Mouse (Mus musculus) forebrain, embryonic 14.5 days (tissue): ENCODE data around the gene Npy4r. TPM values are rescaled to one million over a fixed set of nuclear protein-coding genes. Genes with fewer than 3 reads are reported as not detected.

Experiments used
- ATAC-seq: fragments of 200-750 bp; cut with Nextera tagmentation; 2 replicates; pipeline ENCODE4 v1.8.0; 2017; ENCODE audit warnings: mild to moderate bottlenecking, moderate library complexity
- DNase-seq: peaks from one replicate; pipeline ENCODE4 v3.0.0-alpha.2; 2015; ENCODE audit warnings: low spot score
- H3K27ac ChIP-seq: fragments of 300-500 bp; sonication (generic); 2 replicates; pipeline ENCODE4 v1.5.1; 2014; ENCODE audit warnings: low read depth, mild to moderate bottlenecking, control low read depth, low read length, moderate library complexity
- H3K27me3 ChIP-seq: fragments of 300-500 bp; sonication (generic); replicated peaks from 2 replicates; pipeline ENCODE4 v1.6.1; 2014; ENCODE audit warnings: low read length, control low read depth, mixed read lengths; ENCODE audit not compliant: control insufficient read depth, insufficient read depth
- H3K36me3 ChIP-seq: fragments of 300-500 bp; sonication (generic); 2 replicates; pipeline ENCODE4 v1.6.1; 2014; ENCODE audit warnings: low read length, control low read depth; ENCODE audit not compliant: control insufficient read depth, insufficient read depth
- H3K4me1 ChIP-seq: fragments of 300-500 bp; sonication (generic); 2 replicates; pipeline ENCODE4 v1.6.1; 2014; ENCODE audit warnings: antibody characterized with exemption, low read length, control low read depth; ENCODE audit not compliant: control insufficient read depth, insufficient read depth
- H3K4me2 ChIP-seq: fragments of 300-500 bp; sonication (generic); 2 replicates; pipeline ENCODE4 v1.6.1; 2014; ENCODE audit warnings: mild to moderate bottlenecking, control low read depth, low read length
- H3K4me3 ChIP-seq: fragments of 300-500 bp; sonication (generic); 2 replicates; pipeline ENCODE4 v1.5.1; 2014; ENCODE audit warnings: low read depth, low read length, control low read depth
- H3K9ac ChIP-seq: fragments of 300-500 bp; sonication (generic); 2 replicates; pipeline ENCODE4 v1.6.1; 2014; ENCODE audit warnings: mild to moderate bottlenecking, low read length, control low read depth, moderate library complexity
- H3K9me3 ChIP-seq: fragments of 300-500 bp; sonication (generic); replicated peaks from 2 replicates; pipeline ENCODE4 v1.6.1; 2016; ENCODE audit warnings: low read length, control low read depth, mixed read lengths; ENCODE audit not compliant: control insufficient read depth
- WGBS: fragments of 180-500 bp; shearing (Covaris S2); extraction: QIAGEN DNeasy Blood & Tissue Kit; methylation state at CpG from one replicate; pipeline ENCODE4 v1.1.7; 2014; 5-methylcytosine and 5-hydroxymethylcytosine counted together
- polyA plus RNA-seq: library from polyadenylated mRNA; unstranded; fragments of >200 nt; fragmentation: Nextera tagmentation; extraction: Ambion mirVana; gene quantifications from 2 replicates; pipeline ENCODE4 v1.2.1, GENCODE M21; 2014

The Npy4r gene
- polyA plus RNA-seq, 1 experiment from 2014 or later = 0.05 TPM

GRCm38 (mm10) chr14:34104892-34105291 lies 47.4 kb downstream of the Npy4r start:
- H3K4me3 ChIP-seq = no peak overlapping the region
- DNase-seq = peak; percentile 48
- H3K9me3 ChIP-seq = no peaks in the 10 kb centered on the region
- WGBS = 29% methylated on average over 8 of the region's 8 CpGs
- no peak overlapping the region for H3K4me2 ChIP-seq
- H3K9ac ChIP-seq = no peak overlapping the region
- no peaks in the 10 kb centered on the region for H3K4me1 ChIP-seq
- no peaks in the 10 kb centered on the region for H3K27me3 ChIP-seq
- ATAC-seq = no peak
- H3K27ac ChIP-seq = no peak overlapping the region
- no peaks in the 10 kb centered on the region for H3K36me3 ChIP-seq

DNA sequence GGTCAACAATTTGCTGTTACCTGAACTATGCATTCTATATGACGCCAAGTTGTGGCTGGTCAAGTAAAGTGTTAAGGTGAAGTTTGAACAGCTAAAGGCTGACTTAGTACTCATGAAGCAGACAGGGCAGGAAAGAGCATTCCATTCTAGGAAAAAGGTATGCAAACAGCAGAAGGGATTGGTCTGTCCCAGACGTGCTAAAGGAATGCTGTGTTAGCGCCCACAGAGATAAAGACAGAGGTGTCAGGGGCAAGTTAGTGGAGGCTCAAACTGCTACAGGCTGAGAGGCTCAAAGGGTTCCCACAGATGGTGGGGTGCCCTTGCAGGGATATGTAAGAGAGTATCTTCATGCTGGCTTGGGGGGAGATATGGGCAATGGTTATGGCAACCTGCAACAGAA lies 48.4 kb downstream of the Npy4r start:
- WGBS = 85% methylated on average over 3 of the region's 3 CpGs
- Histone ChIP-seq H3K4me3 (no peak overlapping the region), H3K27ac (no peak overlapping the region), H3K9me3 (no peaks in the 10 kb centered on the region), H3K27me3 (no peaks in the 10 kb centered on the region), H3K36me3 (no peaks in the 10 kb centered on the region), H3K4me2 (no peak overlapping the region), H3K9ac (no peak overlapping the region), H3K4me1 (no peaks in the 10 kb centered on the region)
- ATAC-seq = no peak
- no peak for DNase-seq

- H3K4me2 ChIP-seq = no peak within 1 kb of the TSS
- DNase-seq (peak; percentile 9), ATAC-seq (no peak)
- no peaks in the 10 kb centered on the region for H3K27me3 ChIP-seq
- 87% methylated on average over 5 of the region's 5 CpGs for WGBS
- H3K9me3 ChIP-seq = no peaks in the 10 kb centered on the region
- H3K9ac ChIP-seq = no peak within 1 kb of the TSS
- no peak within 1 kb of the TSS for H3K27ac ChIP-seq
- H3K4me1 ChIP-seq = no peaks in the 10 kb centered on the region
- no peak within 1 kb of the TSS for H3K4me3 ChIP-seq
- H3K36me3 ChIP-seq = no peaks in the 10 kb centered on the region
These were observed 49.7 kb downstream of the Npy4r start, which contains the start of gene A630023A22Rik for GRCm38 (mm10) chr14:34102601-34103000. A630023A22Rik (minus strand) TSS chr14:34102754.

GRCm38 (mm10) chr14:34096161-34096560 lies 56.1 kb downstream of the Npy4r start:
- Histone ChIP-seq H3K27ac (no peak overlapping the region), H3K4me1 (no peaks in the 10 kb centered on the region), H3K27me3 (no peaks in the 10 kb centered on the region), H3K4me3 (no peak overlapping the region), H3K4me2 (no peak overlapping the region), H3K36me3 (no peaks in the 10 kb centered on the region), H3K9me3 (no peaks in the 10 kb centered on the region), H3K9ac (no peak overlapping the region)
- 73% methylated on average over 5 of the region's 5 CpGs for WGBS
- ATAC-seq = no peak
- DNase-seq = no peak

Other genes with a start within 250 kb of the Npy4r start
- gene Gdf10, start 228.9 kb downstream of the Npy4r start, polyA plus RNA-seq = 2.6 and 3.2 TPM in 2 replicates
- not detected in 2 replicates for gene Gdf2, start 211.4 kb downstream of the Npy4r start, polyA plus RNA-seq
- gene Rbp3, start 198.5 kb downstream of the Npy4r start, polyA plus RNA-seq = not detected in 2 replicates
- gene Zfp488, start 173.7 kb downstream of the Npy4r start, polyA plus RNA-seq = 0.09 and 0.15 TPM in 2 replicates
- not detected in 2 replicates for gene Gm30083, start 137.3 kb downstream of the Npy4r start, polyA plus RNA-seq
- gene Gm5460, start 135.7 kb downstream of the Npy4r start, polyA plus RNA-seq = not detected in 2 replicates
- not detected in 2 replicates for gene Antxrl, start 99.8 kb downstream of the Npy4r start, polyA plus RNA-seq
- gene Anxa8, start 66.5 kb downstream of the Npy4r start, polyA plus RNA-seq = not detected in 2 replicates
- not detected in 2 replicates for gene A630023A22Rik, start 49.7 kb downstream of the Npy4r start, polyA plus RNA-seq
- 2.6 TPM in 2 replicates for gene Gprin2, start 49.2 kb upstream of the Npy4r start, polyA plus RNA-seq
- gene Syt15, start 67.1 kb upstream of the Npy4r start, polyA plus RNA-seq = 0.14 and 0.16 TPM in 2 replicates
- 7.0 and 8.6 TPM in 2 replicates for gene Shld2, start 158.0 kb upstream of the Npy4r start, polyA plus RNA-seq
- gene Glud1, start 158.2 kb upstream of the Npy4r start, polyA plus RNA-seq = 84.0 and 94.1 TPM in 2 replicates
- not detected in 2 replicates for gene Fam25c, start 202.9 kb upstream of the Npy4r start, polyA plus RNA-seq
- 4.0 and 4.2 TPM in 2 replicates for gene Sncg, start 222.3 kb upstream of the Npy4r start, polyA plus RNA-seq
- 3.5 and 3.6 TPM in 2 replicates for gene Mmrn2, start 223.0 kb upstream of the Npy4r start, polyA plus RNA-seq